Mouse (Mus musculus) spleen, adult 2 months (tissue): ENCODE measurements around the gene Arhgap31.

Experiments used
- CTCF ChIP-seq: fragments of 200-500 bp; IDR thresholded peaks from 2 replicates; pipeline ENCODE4 v1.5.1; 2011; ENCODE audit warnings: mild to moderate bottlenecking, inconsistent platforms; ENCODE audit not compliant: insufficient read depth, insufficient read length, insufficient replicate concordance; ENCODE audit errors: extremely low read depth
- POLR2A ChIP-seq: fragments of 200-500 bp; IDR thresholded peaks from 2 replicates; pipeline ENCODE4 v1.6.1; 2011; ENCODE audit warnings: low read depth, low read length, inconsistent platforms

GRCm38 (mm10) chr16:38672370-38672769, 40.7 kb downstream of the Arhgap31 start:
- TF ChIP-seq CTCF: no peak
- TF ChIP-seq POLR2A: no peak
